Mouse (Mus musculus) erythroblast, embryonic 14.5 days (primary cell): ENCODE measurements around the gene Adcy9.

Source experiments
- GATA1 ChIP-seq: IDR thresholded peaks from 2 replicates; pipeline ENCODE4 v1.6.1; 2012; ENCODE audit warnings: low read length, inconsistent platforms, mixed read lengths
- TAL1 ChIP-seq: IDR thresholded peaks from 3 replicates; pipeline ENCODE4 v1.6.1; 2012; ENCODE audit warnings: low read length, inconsistent platforms, mixed read lengths

- no peak for TF ChIP-seq GATA1
- no peak for TF ChIP-seq TAL1
Observed at GRCm38 (mm10) chr16:4404933-4405761, 15.2 kb downstream of the Adcy9 start.
